Mouse (Mus musculus): ENCODE data around the gene Fgf5. TPM values are rescaled to one million over a fixed set of nuclear protein-coding genes. Genes with fewer than 3 reads are reported as not detected.

Fgf5 gene
- 1 to 10 TPM; 4.3 to 5.6 TPM for total RNA-seq (2021)

DNA sequence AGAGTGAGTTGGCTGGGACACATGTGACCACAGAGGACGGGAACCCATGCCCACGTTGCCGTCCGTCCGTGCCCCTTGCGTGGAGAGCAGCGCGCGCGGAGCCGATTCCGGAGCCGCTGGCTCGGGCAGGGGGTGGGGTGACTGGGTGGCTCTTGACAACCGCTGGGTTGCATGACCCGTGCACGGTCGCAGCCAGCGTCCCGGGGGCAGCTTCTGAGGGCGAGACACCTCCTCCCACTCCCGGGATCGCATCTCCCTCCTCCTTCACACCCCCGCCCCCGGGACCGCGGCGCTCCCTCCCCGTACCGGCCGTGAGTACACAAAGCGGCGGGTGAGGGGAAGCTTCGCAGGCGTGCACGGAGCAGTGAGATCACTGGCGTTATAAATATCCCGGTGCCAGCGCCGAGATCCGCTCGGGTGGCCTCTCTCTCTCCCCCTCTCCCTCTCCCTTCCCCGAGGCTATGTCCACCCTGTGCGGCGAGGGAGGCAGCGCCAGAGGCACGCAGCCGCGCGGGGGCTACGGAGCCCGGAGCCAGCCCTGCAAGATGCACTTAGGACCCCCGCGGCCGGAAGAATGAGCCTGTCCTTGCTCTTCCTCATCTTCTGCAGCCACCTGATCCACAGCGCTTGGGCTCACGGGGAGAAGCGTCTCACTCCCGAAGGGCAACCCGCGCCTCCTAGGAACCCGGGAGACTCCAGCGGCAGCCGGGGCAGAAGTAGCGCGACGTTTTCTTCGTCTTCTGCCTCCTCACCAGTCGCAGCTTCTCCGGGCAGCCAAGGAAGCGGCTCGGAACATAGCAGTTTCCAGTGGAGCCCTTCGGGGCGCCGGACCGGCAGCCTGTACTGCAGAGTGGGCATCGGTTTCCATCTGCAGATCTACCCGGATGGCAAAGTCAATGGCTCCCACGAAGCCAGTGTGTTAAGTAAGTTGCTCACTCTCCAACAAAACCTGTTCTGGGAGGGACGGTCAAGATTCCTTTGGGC is at the start of gene Fgf5:
TSS of gene Fgf5 (plus strand) at position 347 of the 984 bp plus-strand sequence.
- peak; percentile 28 to 35 for DNase-seq

DNA sequence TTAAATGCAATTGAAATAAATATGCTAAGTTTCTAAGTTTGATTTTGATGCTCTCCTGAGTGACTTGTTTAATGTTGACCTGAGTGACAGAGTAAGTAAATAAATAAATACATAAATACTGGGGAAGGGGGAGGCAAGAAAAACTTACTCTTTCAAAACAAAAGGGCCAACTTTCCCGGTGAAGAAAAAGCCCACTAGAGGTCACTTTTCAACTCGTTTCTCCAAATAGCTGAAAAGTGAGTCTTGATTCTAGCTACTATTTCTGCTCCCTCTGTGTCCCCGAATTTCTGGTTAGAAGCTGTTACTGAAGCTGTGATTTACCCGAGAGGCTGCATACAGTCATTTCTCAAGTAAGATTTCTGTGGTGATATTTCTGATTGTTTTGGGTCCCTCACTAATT is 41.5 kb upstream of the Fgf5 start:
- DNase-seq: no peak

DNA sequence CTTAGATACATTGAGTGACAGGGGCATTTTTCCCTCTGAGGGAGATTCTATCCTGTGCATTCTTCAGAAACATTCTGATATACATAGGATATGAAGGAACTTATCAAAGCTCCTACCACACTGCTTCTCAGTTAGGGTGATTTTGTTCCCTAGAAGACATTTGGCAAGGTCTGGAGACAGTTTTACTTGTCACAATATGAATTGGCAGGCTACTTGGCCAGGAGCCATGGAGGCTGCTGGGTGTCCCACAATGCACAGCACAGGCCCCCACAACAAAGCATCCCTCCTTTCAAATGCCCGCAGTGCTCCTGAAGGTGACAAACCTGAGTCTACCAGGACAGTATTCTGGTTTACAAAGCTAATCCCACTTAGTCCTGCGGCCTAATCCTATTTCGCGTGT is 32.0 kb upstream of the Fgf5 start:
- DNase-seq: no peak

DNA sequence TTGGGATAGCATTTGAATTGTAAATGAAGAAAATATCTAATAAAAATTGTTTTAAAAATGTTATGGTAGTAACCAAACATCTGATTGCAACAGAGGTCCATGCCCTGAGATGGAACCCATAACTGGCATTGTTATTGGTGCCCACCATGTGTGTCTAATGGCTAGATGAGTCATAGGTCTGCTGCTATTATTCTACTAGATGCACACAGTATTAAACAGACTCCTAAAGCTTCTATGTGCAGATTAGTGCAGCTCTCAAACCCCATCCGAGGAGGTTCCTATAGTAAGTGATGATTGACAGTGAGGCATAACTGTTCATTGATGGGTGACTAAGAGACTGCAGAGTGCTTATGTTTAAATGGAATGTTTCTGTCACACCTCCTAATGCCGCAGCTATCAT is 27.3 kb upstream of the Fgf5 start:
- no peak for DNase-seq

DNA sequence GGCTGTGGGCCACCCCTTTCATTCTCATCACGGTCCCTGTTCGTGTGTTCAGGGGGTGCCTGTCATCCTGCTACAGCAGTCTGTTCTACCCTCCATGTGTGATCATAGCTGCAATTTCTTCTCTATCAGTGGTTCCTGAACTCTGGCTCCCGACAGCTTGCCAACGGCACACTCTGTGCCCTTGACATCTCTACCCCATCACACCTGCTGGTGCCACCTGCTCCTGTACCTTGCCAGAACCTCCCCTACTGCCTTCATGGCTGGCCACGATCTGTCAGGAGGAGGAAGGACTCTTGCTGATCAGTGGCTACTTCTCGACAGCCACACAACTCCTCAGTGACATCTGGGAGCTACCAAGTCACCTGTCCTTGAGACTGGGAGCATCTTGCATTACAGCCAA is 24.5 kb upstream of the Fgf5 start:
- no peak for DNase-seq

DNA sequence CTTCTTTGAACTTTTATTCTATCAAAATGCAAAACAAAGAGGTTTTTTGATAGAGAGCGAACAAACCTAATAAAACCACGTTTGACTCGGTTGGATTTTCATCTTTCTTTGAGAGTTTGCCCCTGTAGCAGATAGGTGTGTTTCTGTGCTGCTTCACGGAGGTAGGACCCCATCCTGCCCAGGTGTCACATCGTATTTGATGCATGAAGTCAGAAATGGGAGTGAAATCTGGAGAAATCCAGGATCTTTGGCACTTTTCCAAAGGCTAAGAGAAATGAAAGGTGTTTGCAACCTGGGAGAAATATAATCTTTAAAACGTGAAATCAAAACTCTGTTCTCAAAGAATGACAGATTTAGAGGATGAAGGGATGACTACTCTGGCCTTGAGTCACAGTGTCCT is 15.5 kb upstream of the Fgf5 start:
- DNase-seq: no peak

DNA sequence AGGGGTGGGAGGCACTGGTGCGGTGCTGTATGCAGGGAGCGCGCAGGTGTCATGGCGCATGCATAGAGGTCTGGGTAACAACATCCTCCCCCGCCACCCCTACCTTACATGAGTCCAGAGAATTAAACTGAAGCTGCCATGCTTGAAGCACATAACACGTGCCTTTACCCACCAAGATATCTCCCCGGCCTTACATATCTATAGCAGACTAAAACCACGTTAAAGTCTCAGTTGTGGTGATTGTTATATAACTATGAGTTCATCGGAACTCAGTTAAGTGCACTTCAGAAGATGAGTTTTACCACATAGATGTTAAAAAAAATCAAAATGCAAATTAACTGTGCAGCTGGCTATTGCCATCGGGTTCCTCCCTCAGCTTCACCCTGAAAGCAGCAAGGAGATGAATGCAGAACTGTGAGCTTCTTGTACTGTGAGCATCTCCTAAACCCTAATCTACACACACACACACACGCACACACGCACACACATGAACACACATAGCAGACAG is 12.6 kb upstream of the Fgf5 start:
- no peak for DNase-seq

DNA sequence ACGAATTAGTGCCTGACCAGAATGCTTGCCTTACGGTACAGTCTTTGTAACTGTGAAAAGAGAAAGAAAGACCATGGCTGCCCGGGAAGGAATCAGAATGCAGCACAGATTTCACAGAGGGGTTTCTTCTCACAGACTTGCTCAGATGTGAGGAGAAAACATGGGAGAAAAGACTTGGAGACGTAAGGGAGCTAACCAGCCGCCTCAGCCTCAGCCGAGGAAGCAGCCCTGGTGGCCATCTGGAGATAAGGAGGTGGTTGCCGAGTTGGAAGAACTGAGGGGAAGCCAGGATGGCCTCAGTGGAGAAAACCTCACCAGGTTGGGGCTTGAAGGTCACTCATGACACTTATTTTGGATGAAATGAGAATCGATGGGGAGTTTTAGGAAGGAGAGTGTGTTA is 8.7 kb upstream of the Fgf5 start:
- no peak for DNase-seq

DNA sequence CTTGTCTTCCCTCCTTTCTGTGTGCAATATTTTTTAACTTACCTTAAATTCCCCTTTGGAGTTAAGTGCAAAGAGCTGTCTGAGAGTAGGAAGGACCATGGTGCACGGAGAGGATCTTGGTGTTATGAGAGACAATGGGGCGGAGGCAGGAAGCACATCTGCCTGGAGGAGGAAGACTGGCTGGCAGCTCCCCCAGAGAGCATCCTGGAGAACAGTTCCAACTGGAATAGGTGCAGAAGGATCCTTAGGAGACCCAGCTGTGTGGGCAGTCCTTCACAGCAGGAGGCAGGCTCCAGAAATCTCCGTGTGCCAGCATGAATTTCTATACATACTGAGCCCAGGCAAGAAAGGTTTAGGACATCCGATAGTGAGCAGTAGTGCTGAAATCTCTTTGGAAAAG is 8.0 kb upstream of the Fgf5 start:
- DNase-seq: no peak

DNA sequence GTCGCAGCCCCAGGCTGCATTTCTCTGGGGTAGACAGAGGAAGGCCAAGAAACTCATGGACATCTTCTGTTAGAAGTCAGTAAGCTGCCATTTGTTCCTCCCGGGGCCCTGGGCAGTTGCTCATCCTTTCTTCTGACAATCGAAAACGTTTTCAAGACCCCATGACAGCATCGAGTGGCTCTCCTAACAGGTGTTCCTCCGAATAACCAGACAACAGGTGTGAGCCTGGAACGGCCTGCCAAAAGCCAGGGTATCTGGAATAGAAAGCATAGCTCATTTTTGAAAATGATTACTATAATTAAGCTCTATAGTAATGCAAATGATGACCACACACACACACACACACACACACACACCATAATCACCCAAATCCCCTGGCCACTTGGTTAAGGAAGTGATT is 7.2 kb upstream of the Fgf5 start:
- DNase-seq: no peak

DNA sequence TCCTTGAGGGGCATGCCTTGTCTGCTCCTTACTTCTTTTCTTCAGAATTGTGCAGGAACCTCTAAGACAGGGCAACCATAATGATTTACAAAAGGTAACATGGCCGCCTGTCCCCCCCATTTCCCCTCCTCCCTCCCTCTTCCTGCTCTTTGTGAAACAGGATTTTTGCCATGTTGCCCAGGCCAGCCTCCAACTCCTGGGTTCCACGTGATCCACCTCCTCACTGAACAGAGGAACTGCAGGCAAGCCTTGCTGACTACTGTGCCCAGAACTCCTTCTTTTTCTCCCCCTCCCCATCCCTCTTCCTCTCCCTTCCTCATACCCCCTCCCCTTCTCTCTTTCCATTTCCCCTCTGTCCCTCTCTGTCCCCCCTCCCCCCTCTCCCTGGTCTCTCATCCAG is 6.5 kb upstream of the Fgf5 start:
- peak; percentile 9 to 34 for DNase-seq

DNA sequence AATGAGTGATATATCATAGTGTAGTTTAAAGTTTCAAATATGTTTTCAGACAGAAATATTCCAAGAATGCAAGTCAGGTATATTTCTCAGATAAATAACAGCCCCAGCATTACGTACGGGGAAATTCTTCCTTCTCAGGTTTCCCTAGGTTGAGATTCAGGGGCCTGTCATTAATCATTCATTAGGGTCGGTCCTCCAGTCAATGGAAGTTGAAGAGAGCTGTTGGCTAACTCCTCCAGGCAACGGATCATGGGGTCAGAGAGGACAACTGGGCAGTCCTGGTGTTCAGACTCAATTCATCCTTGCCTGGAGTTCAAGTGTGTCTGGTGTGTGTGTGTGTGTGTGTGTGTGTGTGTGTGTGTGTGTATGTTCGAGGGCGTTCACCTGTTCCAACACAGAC is 837 bp upstream of the Fgf5 start:
- DNase-seq: no peak

DNA sequence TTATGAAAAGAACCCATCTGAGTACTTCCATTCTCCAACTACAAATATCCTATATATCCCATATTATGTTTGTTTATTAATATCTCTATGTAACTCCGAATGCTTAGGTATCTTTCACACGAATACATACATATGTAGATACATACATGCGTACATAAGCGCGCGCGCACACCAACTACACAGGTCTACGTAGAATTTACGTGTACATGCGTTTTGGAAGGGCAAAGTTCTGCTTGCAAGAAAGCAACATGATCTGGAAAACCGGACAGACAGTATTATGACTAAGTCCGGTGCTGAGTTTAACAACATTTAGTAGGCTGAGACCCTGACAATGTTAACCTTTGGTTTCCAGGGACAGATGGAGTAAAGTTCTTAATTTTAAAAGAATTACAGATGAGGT is 1.2 kb downstream of the Fgf5 start:
- no peak for DNase-seq

DNA sequence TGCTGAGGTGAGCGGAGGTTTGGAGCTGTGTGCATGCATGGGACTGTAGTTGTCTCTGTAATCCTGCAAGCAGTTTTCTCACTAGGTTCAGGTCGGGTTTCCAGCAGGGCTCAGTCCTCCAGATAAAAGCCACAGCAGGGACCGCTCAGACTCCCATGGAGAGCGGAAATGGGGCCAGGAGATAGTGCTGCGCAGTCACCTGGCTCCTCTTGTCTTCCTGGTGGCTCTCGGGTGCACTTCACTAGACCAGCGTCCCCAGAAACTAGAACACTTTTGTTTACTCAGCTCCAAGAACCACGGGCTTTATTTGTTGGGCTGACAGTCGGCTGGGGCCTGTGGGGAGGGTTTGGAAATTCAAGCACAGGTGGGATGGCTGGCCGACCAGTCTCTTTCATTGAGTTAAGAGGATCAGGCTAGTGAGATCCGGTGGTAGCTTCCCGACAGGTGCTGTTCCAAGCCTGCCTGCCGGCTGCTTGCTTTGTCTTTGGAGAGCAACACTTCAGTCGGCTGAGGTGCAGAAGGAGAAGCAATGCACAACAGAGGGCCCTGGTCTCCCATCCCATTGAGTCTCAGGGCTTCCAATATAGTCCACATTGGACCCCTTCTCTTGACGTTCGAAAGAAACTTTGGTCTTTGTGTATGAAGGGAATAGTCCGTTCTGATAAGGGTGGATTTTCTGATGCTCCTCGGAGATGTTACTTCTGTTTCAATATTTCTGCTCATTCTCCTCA is 1.9 kb downstream of the Fgf5 start:
- DNase-seq: no peak

DNA sequence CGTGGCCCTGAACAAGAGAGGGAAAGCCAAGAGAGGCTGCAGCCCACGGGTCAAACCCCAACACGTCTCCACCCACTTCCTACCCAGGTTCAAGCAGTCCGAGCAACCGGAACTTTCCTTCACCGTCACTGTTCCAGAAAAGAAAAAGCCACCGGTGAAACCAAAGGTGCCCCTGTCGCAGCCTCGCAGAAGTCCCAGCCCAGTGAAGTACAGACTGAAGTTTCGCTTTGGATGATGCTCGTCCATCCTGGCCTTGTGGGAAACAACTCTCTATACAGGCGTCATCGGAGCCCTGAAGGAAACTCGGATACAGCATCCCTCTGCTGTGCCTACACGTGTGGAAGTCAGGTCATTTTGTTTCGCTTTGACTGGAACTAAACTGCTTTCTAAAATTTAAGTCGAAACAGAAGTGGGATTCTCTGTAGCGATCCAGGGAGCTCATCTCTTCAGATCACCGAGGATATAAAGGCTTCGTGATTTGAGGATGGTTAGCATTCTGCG is 21.4 kb downstream of the Fgf5 start:
- DNase-seq: no peak

DNA sequence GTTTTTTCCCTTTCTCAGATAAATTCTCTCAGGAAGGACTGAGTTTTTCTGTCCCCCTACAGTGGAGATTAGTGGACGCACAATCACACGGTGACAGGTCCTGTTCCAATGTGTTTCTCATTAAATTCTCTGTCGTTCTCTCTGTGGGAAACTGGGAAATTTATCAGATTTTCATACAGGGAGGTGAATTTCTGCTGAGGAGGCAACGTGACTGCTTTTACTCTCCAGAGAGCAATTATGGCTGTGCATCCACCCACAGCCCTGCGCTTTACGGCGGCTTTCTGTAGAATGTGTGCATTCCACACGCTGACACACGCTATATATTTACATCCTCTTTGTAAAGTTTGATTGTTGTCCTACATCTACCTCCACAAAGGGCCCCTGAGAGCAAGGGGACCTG is 28.0 kb downstream of the Fgf5 start:
- no peak for DNase-seq

DNA sequence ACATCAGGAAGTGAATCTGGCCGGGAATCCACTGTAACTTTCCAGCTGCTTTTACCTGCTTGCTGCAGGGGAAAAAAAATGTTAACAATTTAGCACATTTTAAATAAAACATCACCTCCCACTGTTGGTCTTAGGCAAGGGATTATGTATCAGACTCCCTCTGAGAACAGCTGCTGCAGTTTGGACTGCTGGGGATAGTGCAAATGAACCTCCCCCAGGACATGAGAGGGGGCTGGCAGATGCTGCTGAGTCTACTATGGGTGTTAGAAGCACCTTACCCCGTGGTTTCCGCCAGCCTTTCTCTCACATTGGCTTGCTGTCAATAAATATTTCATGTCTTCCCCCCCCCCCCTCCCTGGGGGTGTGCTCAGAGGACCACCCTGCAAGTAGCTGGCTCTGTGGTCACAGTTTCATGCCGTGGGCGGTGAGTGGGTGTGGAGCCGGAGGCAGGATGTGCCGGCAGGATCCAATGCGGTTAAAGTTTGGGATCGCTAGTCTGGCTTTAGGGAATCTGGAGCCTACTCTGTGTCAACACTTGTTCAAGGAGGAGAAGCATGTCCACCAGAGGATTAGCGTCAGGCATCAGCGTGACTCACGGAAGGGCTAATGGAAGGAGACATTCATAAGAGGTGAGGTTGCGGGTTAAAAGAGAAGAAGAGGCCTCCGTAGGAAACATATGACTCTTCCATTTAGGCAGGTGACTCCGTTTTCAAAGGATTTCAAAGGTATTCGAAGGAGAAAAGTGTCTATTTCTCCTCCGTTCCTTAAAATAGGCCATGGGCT is 29.9 kb downstream of the Fgf5 start:
- DNase-seq: no peak

DNA sequence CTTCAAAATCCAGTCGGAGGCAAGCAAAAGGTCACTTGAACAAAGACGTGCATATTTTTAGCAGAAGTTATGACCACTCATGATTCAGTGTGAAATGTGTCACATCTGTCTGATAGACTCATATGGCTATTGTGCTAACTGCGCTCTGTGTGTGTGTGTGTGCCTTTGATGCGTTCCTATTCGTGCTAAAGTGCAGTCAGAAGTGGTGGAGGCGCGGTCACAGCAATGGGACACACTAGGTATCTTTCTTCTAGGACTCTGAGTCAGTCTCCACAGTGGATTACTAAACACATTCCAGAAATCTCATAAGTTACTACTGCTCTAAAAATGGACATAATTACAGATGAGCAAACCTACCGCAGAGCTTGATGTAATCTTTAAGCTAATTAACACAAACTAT is 36.7 kb downstream of the Fgf5 start:
- DNase-seq: no peak

DNA sequence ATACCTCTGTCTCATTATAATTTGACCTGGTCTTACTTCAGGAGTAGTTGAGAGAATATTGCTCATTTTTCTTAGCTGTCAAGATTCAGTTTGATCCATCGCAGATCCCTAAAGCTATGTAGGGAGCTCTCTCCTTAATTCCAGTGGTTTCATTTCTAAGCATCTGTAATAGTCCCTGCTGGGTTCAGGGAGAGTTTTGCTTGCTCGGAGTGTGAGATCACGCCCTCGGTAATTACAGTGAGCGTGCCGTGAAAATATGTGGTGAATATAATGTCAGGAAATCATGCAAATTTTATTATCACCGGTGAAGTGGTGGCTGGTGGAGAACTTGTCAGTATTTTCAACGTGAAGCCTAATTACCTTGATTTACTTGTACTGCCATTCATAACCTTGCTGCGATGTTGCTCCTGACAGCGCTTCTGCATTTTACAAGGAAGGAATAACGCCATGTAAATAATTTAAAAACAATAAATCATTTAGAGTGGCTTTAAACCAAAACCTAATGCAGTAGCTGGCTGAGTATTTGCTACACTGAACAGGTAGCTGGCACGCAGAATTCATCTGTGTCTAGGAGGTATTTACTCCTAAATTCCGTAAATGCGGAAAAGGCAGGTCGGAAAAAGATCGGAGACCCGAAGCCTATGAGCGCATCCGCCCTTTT is 38.5 kb downstream of the Fgf5 start:
- DNase-seq: no peak

DNA sequence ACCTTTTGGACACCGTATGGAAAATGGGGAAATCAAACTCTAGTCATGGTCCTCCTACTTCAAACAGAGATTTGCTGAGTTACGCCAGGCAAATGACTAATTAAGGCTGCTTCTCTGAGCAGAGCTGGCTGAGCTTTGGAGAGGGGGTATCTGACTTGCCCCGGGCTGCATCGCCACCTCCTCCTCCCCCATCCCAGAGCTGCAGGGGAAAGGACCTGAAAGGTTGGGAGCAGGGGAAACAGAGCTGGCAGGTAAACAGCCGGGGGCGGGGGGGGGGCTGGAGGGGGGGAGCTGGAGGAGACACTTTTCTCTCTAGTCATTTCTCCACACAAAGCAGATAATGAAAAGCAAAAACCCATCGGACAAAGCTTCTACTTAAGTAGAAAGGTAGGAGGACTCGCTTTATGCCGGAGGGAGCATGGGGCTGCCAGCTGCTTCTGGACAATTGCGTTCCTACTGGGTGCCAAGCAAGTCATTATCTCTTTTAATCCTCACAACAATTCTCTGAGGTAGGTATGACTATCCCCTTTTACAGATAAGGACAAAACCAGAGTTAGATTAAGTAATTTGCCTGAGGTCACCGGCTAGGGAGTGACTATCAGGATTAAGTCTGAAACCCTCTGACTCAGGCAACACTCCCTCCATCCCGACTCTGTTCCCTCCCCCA is 39.2 kb downstream of the Fgf5 start:
- DNase-seq: no peak

DNA sequence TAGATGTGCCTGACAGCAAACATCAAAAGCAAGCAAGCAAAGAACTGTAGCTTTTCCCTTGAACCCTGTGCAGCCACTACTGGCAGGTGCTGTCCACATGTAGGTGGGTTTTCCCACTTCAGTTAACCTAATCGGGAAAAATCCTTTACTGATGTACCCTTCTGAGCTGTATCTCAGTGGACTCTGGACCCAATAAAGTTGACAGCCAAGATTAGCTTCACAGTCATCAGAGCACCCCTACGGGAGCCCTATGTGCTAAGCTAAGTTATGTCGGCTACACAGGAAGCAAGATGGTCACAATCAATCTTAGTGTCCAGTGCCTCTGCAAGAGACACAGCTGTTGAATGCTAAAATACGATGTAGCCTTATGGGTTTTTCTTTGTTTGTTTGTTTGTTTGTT is 46.1 kb downstream of the Fgf5 start:
- no peak for DNase-seq

DNA sequence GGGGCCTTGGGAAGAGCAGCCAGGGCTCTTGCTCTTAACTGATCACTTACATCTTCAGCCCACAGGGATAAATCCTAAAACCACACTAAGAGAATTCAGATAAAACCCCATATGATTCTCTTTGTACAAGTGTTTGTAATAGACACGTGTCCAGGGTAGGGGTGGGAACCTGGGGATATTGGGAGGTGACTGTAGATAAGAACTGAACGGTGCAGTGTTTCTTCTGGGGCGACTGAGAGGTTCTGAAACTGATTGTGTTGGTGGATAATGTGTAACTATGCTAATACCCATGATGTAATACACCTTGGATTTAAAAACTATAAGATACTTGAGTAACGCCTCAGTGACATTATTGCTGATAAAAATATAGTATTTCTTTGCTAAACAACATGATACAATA is 51.7 kb downstream of the Fgf5 start:
- no peak for DNase-seq

Data from layer of hippocampus, postnatal 36 days (tissue).